Mouse (Mus musculus) brain, embryonic 14.5 days (tissue): ENCODE results near the gene Serpinh1. TPM values are rescaled to one million over a fixed set of nuclear protein-coding genes. Genes with fewer than 3 reads are reported as not detected.
A peak's percentile ranks its signal among the peaks of the same experiment; 100 is the strongest.

Experiments
- DNase-seq: peaks from one replicate; pipeline ENCODE4 v3.0.0-alpha.2; 2011; ENCODE audit warnings: low read depth
- CTCF ChIP-seq: fragments of 200-500 bp; IDR thresholded peaks from 2 replicates; pipeline ENCODE4 v1.5.1; 2012; ENCODE audit warnings: inconsistent platforms, mild to moderate bottlenecking, moderate library complexity, borderline replicate concordance; ENCODE audit not compliant: insufficient read depth, insufficient read length; ENCODE audit errors: extremely low read depth
- POLR2A ChIP-seq: fragments of 200-500 bp; IDR thresholded peaks from 2 replicates; pipeline ENCODE4 v1.6.1; 2012; ENCODE audit warnings: mild to moderate bottlenecking, inconsistent platforms, borderline replicate concordance; ENCODE audit not compliant: poor library complexity, insufficient read depth, insufficient read length, severe bottlenecking; ENCODE audit errors: extremely low read depth
- polyA plus RNA-seq: library from polyadenylated mRNA; depleted of rRNA; stranded (reverse); fragments of >200 nt; gene quantifications from 2 replicates; pipeline ENCODE4 v1.2.3, GENCODE M21; 2012; rRNA removed

Gene Serpinh1
- polyA plus RNA-seq, 1 experiment = 283 TPM

DNA sequence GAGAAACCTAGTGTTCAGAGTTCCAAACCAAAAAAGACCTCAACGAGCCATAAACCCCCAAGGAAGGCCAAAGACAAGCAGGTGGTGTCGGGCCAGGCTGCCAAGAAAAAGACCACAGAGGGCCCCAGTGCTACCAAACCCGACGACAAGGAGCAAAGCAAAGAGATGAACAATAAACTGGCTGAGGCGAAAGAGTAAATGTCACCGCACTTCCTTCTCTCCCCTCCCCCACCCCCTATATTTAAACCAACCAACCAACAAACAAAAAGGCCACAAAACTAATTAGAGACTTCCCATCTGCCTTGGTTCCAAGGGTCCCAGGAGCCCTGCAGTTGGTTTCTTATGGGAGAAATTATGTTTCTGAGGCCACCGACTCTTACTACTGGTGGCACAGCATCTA is 35.6 kb downstream of the Serpinh1 start:
- TF ChIP-seq POLR2A = no peak
- no peak for DNase-seq

DNA sequence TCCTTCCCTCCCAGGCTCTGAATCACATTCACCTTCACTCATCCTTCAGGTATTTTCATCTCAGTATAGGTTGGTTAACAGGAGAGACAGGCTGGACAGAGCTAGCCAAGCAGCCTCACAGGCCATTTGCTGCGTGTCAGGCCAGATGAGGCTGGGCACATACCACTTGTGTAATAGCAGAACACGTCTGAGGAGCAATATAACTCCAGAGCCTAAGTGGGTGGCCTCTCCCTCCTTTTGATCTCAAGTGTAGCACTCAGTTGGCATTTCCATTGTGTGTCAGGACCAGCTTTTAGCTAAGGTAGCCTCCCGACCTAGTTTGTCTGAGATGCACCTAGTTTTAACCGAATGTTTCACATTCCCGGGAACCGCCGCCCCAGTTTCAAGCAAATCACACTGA is 36.8 kb downstream of the Serpinh1 start:
- no peak for DNase-seq
- no peak for TF ChIP-seq CTCF
- no peak for TF ChIP-seq POLR2A

DNA sequence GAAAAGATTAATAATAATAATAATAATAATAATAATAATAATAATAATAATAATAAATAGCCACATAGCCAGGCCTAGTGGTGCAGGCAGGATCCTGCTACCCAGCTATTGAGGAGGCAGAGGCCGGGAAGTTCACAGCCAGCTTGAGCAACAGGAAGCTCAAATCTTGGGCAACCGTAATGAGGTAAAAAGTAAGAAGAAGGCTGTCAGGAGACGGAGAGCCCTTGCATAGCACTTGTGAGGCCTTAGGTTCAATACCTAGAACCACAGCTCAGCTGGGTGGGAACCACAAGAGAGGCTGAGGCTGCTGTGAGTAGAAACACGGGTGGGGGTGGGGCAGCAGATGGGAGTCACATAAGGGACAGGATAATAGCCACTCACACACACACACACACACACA is 38.5 kb downstream of the Serpinh1 start:
- no peak for DNase-seq
- TF ChIP-seq CTCF = no peak
- TF ChIP-seq POLR2A = no peak

DNA sequence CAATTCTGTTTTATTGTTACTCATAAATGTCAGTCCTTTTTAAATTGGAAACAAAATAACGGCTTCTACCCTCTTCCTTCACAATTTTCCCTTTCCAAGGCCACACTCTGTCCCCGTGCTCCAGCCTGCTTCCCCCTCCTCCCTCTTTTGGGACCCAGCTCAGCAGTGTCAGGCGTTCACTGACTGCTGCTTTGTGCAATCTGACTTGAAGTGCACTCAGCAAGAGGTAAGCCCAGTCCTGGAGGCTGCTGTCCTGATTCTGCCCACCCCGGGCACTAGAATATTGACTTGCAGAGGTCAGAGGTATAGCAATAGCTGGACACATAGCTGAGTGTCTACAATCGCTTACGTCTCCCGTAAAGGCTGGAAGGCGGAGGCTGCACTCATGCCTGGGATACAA is 39.8 kb downstream of the Serpinh1 start:
- peak; percentile 58 for DNase-seq
- TF ChIP-seq POLR2A = no peak
- TF ChIP-seq CTCF = no peak

DNA sequence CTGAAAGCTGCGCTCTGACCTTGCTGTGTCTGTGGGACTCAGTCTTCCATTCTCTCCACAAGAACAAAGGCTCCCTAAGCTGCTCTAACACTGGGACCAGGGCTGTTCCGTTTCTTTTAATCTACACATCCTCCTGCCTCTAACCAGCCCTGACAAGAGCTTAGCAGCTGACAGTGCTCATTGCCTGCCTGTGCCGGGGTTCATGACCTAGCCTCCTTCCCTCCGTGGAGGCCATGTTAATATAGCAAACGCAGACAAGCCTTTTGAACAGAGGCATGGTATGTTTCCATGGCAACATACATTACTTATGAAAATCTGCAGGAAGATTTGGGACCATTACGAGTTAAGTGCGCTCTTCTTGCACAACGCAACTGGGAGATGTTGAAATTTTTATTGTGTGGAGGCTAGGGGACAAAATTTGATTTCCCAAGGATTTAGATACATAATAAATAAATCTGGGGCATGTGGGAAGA is 40.3 kb downstream of the Serpinh1 start:
- peak; percentile 93 for DNase-seq
- TF ChIP-seq CTCF = no peak
- no peak for TF ChIP-seq POLR2A

DNA sequence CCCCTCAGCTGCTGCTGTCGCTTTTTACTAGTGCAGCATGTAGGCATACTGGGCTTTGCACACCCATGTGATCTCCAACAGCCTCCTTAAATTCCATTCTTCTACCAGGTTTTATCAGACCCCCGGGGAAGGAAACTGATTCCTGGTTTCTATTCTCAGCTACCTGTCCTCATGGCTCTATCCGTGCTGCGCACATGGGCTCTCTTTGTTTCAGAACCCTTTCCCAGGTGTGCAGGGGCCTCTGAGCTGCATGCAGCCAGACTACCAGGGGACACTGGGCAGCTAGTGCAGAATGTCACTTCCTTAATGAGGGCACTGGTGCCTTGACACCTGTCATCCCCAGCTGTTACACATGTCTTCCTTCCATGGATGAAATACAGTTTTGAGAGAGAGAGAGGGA is 41.0 kb downstream of the Serpinh1 start:
- TF ChIP-seq POLR2A (no peak), CTCF (no peak)
- peak; percentile 66 for DNase-seq

DNA sequence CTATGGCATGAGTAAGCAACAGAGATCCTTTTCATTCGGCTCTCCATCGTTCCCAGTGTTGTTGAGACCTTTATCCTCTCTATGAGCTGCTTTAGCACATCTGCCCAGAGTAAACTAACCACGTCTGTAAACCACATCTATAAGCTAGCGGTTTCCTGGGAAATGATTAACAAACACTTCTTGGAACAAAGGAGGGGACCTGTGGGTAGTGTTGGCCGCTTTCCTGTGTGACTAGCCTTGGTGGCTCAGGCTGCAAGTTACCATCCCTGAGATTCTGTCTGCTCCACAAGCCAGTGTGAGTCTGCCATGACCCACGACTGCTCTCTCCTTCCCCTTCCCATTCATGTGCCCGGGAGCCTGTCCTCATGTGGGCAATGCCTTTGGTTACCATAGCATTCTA is 41.6 kb downstream of the Serpinh1 start:
- peak; percentile 39 for DNase-seq
- no peak for TF ChIP-seq CTCF
- no peak for TF ChIP-seq POLR2A

DNA sequence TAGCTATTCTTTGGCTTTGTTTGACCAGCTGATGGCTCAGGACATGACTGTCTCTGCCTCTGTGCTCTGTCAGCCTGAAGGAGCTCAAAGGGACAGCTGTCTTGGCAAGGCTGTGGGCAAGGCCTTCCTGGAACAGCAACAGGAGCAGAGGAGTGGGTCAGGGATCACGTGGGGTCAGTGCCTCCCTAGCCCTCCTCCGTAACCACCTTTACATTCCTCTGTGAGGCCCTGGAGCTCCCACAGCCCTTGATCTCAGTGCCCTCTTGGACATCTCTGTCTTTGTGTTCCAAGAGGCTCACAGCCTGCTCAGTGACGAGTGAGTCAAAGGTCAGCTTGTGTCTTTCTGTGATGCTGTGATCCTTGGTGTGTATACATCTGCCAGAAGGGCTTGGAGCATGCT is 46.4 kb downstream of the Serpinh1 start:
- TF ChIP-seq POLR2A = no peak
- no peak for TF ChIP-seq CTCF
- no peak for DNase-seq

DNA sequence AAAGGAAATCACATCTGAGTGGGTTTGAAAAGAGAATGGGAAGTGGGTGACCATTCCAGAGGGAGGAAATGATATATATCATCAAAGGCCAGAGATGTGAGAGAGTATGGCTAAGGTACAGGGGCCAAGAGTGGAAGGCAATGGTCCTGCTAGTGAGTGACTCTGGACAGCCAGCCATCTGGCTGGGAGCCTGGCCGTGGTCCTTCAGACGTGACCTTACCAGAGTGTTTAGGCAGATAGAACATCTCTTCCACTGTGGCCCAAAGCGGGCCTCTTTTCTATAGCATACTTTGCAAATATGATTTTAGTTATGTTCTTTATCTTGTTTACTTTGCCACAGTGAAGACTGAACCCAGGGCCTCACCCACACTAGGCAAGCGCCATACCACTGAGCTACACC is 47.4 kb downstream of the Serpinh1 start:
- TF ChIP-seq CTCF (no peak), POLR2A (no peak)
- DNase-seq = no peak

DNA sequence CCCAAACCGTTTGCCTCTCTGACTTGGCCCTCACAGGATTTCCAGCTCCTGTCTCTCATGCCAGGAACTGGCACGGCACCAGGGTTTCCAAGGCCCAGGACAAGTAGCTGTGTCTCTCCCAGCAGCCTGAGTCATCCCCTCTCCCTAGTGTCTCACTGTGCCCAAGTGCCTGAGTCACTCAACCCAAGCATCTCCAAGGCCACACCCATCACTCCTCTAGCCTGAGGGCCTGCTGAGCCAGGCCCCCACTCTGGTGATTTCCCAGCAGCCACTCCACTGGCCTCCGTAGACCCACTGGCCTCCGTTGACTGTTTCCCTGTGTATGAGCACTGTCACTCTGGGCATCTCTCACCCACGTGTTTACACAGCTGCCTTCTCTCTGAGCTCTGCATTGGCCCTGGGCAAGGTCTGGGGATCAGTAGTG is 48.1 kb downstream of the Serpinh1 start:
- TF ChIP-seq CTCF = no peak
- TF ChIP-seq POLR2A = no peak
- DNase-seq = peak; percentile 79

DNA sequence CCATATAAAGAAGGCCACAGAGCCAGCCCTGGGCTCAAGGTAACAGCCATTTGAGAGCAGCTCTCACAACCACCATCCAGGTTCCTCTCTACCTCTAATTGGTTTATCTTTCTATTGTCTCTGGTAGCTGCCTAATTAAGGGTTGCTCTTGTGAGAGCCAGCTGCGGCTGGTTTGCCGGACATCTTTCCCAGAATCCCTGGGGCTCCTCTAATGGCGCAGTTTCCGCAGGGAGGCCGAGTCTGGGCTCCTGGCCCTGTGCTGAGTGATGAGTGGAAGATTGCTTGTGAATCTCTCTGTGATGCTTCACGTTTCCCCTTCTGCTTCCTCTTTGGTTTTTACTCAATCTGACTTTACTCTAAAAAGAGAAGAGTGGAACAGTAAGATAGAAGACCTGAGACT is 49.0 kb downstream of the Serpinh1 start:
- peak; percentile 83 for DNase-seq
- TF ChIP-seq CTCF = no peak
- TF ChIP-seq POLR2A = no peak

DNA sequence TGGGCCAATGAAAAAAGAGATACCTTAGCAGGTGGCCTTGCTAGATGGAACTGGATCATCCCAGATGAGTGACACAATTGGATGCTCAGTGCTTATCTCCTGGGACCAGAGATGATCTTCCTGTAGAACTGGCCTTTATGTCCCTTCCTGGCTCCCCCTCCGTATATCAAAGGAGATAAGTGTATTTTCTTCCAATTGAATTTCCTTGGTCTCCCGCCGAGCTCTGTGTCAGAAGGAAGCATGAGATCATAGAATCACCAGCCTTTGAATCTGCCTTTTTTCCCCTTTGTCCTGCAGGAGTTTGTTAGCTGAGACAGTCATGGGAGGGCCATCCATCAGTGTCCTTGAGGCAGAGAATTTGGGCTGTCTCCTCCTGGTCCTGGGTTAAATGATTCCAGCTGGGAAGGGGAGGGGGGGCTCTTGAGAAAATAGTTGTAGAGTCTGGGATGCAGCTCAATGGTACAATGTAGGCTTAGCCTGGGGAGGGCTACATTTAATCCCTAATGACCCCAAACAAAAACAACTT is 52.3 kb downstream of the Serpinh1 start:
- TF ChIP-seq CTCF = no peak
- TF ChIP-seq POLR2A = no peak
- peak; percentile 64 for DNase-seq

Other genes with a start within 250 kb of the Serpinh1 start
- gene Uvrag, start 212.1 kb downstream of the Serpinh1 start, polyA plus RNA-seq = 10.1 and 12.3 TPM in 2 replicates
- gene Dgat2, start 170.5 kb downstream of the Serpinh1 start, polyA plus RNA-seq = 12.7 and 13.1 TPM in 2 replicates
- 1.7 and 2.1 TPM in 2 replicates for gene Mogat2, start 114.6 kb downstream of the Serpinh1 start, polyA plus RNA-seq
- 122 and 188 TPM in 2 replicates for gene Map6, start 85.8 kb downstream of the Serpinh1 start, polyA plus RNA-seq
- 56.3 and 70.2 TPM in 2 replicates for gene Gdpd5, start 28.2 kb upstream of the Serpinh1 start, polyA plus RNA-seq
- 13.2 and 17.9 TPM in 2 replicates for gene Klhl35, start 112.8 kb upstream of the Serpinh1 start, polyA plus RNA-seq
- 722 and 820 TPM in 2 replicates for gene Rps3, start 130.5 kb upstream of the Serpinh1 start, polyA plus RNA-seq
- 45.5 and 63.2 TPM in 2 replicates for gene Arrb1, start 182.2 kb upstream of the Serpinh1 start, polyA plus RNA-seq